ENCODE assay signal across 18 mouse cellular contexts in the genomic region with DNA sequence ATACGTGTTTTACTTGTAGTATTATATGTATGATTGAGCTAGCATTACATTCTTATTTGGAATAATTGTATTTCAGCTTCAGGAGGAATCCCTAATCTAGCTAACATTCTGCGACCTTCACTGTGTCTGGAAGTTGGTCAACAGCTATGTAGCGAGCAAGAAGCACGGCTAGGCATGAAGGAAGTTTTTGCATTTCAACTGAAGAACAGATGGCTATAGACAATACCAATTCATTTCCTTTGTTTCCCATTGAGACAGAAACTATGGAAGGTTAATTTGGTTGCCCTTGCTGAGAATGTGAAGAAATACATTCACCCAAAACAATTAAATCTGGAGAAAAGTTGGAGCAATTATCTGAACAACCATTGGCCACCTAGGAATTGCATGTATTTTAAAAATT.
"Had no signal": no experiment of that assay in that cellular context is flagged by ENCODE, and none has a peak within 500 bp of the region (broad histone marks: within the 10 kb centered on the region; RNA-seq: fewer than 3 reads in every experiment).

No protein-coding gene starts in this region.

- H3K27me3 ChIP-seq: midbrain, embryonic 12.5 days; neural tube, embryonic 13.5 days; neural tube, embryonic 15.5 days had no signal

- H3K27ac ChIP-seq: midbrain, embryonic 10.5 days; midbrain, embryonic 12.5 days; neural tube, embryonic 13.5 days; neural tube, embryonic 15.5 days had no signal

- H3K9ac ChIP-seq: lung, embryonic 14.5 days; midbrain, embryonic 12.5 days; neural tube, embryonic 13.5 days; neural tube, embryonic 15.5 days had no signal

- H3K36me3 ChIP-seq: midbrain, embryonic 10.5 days; midbrain, embryonic 12.5 days; neural tube, embryonic 13.5 days; neural tube, embryonic 15.5 days had no signal

- DNase-seq: lung, adult 18-20 months; lung, embryonic 14.5 days; lung, postnatal 10 days; lung, postnatal 4 days; midbrain, embryonic 14.5 days; right cerebral cortex, adult 18-20 months; right cerebral cortex, postnatal 25 days; right cerebral cortex, postnatal 4 days; spleen, adult 18-20 months; thymus, adult 2 months; thymus, postnatal 25 days; thymus, postnatal 4 days had no signal

- H3K9me3 ChIP-seq: midbrain, embryonic 10.5 days; midbrain, embryonic 12.5 days; neural tube, embryonic 13.5 days; neural tube, embryonic 15.5 days had no signal

- H3K4me2 ChIP-seq: lung, embryonic 14.5 days; midbrain, embryonic 12.5 days; neural tube, embryonic 13.5 days; neural tube, embryonic 15.5 days had no signal

- ATAC-seq: midbrain, embryonic 16.5 days had no signal

- H3K4me3 ChIP-seq: midbrain, embryonic 10.5 days; midbrain, embryonic 12.5 days; myocyte; neural tube, embryonic 13.5 days; neural tube, embryonic 15.5 days had no signal

- H3K4me1 ChIP-seq: neural tube, embryonic 13.5 days; neural tube, embryonic 15.5 days had no signal
